Mouse (Mus musculus): ENCODE measurements around the gene Cpeb2. TPM values are rescaled to one million over a fixed set of nuclear protein-coding genes. Genes with fewer than 3 reads are reported as not detected.

Cpeb2 gene
- 4.2 and 8.1 TPM in 2 replicates for polyA plus RNA-seq (2012; rRNA removed)

DNA sequence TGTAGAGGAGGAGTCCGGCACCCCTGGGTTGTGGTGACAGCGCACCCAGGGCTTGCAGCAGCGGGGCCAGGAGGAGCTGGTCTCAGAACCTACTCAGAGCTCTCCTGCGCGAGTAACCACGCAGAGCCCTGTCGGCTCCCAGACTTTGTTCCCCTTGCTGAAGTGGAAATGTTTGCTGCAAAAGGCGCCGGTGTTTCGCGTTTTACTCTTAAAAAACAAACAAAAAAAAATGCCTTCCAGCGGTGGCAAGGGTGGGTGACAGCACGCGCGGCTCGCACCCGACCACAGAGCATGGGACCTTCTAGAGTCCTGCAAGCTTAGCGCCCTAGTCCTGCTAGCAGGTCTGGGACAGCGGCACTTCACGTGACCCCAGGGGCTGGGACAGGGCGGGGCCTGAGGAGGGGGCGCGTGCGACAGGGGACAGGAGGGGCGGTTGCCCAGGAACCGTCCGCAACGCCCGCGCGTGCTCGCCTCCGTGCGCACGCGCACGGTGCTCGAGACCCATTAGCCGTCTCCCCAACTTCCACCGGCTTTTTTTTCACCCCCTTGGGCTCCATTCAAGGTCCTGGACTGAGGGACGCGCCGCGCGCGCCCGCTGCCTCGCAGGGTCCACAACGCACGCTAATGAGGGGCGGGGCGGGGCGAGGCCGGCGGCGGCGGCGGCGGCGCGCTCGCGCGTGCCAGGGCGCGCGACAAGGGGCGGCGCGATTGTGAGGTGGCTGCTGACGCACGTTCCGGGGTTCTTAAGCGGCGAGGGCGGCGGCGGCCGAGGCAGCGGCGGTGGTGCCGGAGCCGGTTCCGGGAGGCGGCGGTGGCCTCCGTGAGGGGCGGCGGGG is at the start of gene Cpeb2:
Gene Cpeb2 (plus strand): TSS at position 691 of the 836 bp plus-strand sequence.
- peak within 1 kb of the TSS; percentile 30; the same call in 1 of the 2 replicates for H3K27ac ChIP-seq (ENCODE audit: control insufficient read depth, insufficient read depth, low read length)
- H3K4me3 ChIP-seq (ENCODE audit: control insufficient read depth, insufficient read depth, low read length) = peak within 1 kb of the TSS; percentile 88
- TF ChIP-seq CTCF (IDR thresholded peaks at IDR 0.05; ENCODE audit: borderline replicate concordance, control insufficient read depth, extremely low read depth, insufficient read depth, low read length, poor library complexity) (no peak), POLR2A (IDR thresholded peaks at IDR 0.05; ENCODE audit: control insufficient read depth, extremely low read depth, insufficient read depth, low read length, poor library complexity) (peak; percentile 98)
- H3K27me3 ChIP-seq (ENCODE audit: control insufficient read depth, insufficient read depth, low read length) = peaks cover 3% of the 10 kb centered on the region; the same call in 1 of the 2 replicates
- peak; percentile 90 for DNase-seq
- H3K4me1 ChIP-seq (replicated peaks; ENCODE audit: control insufficient read depth, insufficient read depth, low read length) = peaks cover 6% of the 10 kb centered on the region; the same call in 1 of the 2 replicates
- no peaks in the 10 kb centered on the region for H3K36me3 ChIP-seq (ENCODE audit: control insufficient read depth, insufficient read depth, low read length)
- WGBS = under 1% methylated on average over 89 of the region's 89 CpGs

DNA sequence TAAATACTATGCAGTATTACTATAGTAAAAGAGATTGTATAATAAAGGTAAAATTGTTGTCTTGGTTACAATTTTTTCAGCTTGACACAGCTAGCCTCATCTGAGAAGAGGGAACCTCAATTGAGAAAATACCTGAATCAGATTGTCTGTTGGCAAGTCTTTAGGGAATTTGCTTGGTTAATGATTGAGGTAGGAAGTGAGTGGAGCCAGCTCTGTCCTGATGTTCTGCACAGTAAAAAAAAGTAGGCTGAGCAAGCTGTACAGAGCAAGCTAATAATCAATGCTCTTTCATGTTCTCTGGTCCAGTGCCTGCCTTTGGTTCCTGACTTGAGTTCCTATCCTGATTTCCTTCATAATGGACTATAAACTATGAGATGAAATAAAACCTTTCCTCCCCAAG is 49.4 kb upstream of the Cpeb2 start:
- DNase-seq = no peak
- no peak overlapping the region for H3K27ac ChIP-seq (ENCODE audit: control insufficient read depth, insufficient read depth, low read length)
- no peaks in the 10 kb centered on the region for H3K36me3 ChIP-seq (ENCODE audit: control insufficient read depth, insufficient read depth, low read length)
- no peak overlapping the region for H3K4me3 ChIP-seq (ENCODE audit: control insufficient read depth, insufficient read depth, low read length)
- H3K4me1 ChIP-seq (replicated peaks; ENCODE audit: control insufficient read depth, insufficient read depth, low read length) = no peaks in the 10 kb centered on the region
- no peak for TF ChIP-seq POLR2A (IDR thresholded peaks at IDR 0.05; ENCODE audit: control insufficient read depth, extremely low read depth, insufficient read depth, low read length, poor library complexity)
- TF ChIP-seq CTCF (IDR thresholded peaks at IDR 0.05; ENCODE audit: borderline replicate concordance, control insufficient read depth, extremely low read depth, insufficient read depth, low read length, poor library complexity) = no peak
- H3K27me3 ChIP-seq (ENCODE audit: control insufficient read depth, insufficient read depth, low read length) = no peaks in the 10 kb centered on the region

DNA sequence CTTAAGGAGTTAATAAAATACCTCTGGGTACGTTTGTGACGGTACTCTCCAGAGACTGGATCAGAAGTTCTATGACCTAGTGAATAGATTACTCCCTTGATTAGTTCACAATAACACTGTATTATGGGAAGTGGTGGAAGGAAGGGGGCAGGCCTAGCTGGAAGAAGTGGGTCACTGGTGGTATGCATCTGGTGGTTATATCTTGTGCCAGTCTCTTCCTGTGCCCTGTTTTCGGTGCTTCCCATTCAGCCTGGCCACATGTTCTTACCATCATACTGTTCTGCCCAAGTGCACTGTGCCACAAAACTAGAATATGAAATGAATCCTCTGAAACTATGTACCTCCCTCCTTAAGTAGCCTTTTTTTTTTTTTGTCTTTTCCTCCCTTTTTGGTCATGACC is 48.1 kb upstream of the Cpeb2 start:
- H3K4me1 ChIP-seq (replicated peaks; ENCODE audit: control insufficient read depth, insufficient read depth, low read length) = no peaks in the 10 kb centered on the region
- no peaks in the 10 kb centered on the region for H3K36me3 ChIP-seq (ENCODE audit: control insufficient read depth, insufficient read depth, low read length)
- no peaks in the 10 kb centered on the region for H3K27me3 ChIP-seq (ENCODE audit: control insufficient read depth, insufficient read depth, low read length)
- TF ChIP-seq CTCF (IDR thresholded peaks at IDR 0.05; ENCODE audit: borderline replicate concordance, control insufficient read depth, extremely low read depth, insufficient read depth, low read length, poor library complexity) (no peak), POLR2A (IDR thresholded peaks at IDR 0.05; ENCODE audit: control insufficient read depth, extremely low read depth, insufficient read depth, low read length, poor library complexity) (no peak)
- H3K4me3 ChIP-seq (ENCODE audit: control insufficient read depth, insufficient read depth, low read length) = no peak overlapping the region
- no peak for DNase-seq
- no peak overlapping the region for H3K27ac ChIP-seq (ENCODE audit: control insufficient read depth, insufficient read depth, low read length)
- 51% methylated on average over 3 of the region's 3 CpGs for WGBS

DNA sequence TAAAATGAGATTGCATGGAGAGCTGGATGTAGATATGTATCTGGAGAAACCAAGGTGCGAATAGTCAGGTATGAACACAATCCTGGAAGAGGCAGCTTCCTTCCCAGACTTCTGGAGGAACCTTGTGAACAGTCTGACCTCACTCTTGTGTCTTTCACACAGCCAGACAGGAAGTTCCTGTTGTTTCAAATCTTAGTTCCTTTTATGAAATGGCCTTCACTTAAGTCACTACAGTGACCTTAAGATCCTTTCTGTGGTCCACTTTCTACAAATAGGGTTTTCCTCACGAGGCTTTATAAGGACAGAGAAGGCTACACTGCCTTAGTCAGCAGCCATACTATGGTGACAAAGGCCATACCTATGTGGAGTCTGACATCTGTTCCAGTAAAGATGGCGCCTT is 47.5 kb upstream of the Cpeb2 start:
- Histone ChIP-seq H3K27ac (ENCODE audit: control insufficient read depth, insufficient read depth, low read length) (no peak overlapping the region), H3K36me3 (ENCODE audit: control insufficient read depth, insufficient read depth, low read length) (no peaks in the 10 kb centered on the region), H3K4me3 (ENCODE audit: control insufficient read depth, insufficient read depth, low read length) (no peak overlapping the region), H3K4me1 (replicated peaks; ENCODE audit: control insufficient read depth, insufficient read depth, low read length) (no peaks in the 10 kb centered on the region), H3K27me3 (ENCODE audit: control insufficient read depth, insufficient read depth, low read length) (no peaks in the 10 kb centered on the region)
- no peak for DNase-seq
- 74% methylated on average over 3 of the region's 3 CpGs for WGBS
- TF ChIP-seq CTCF (IDR thresholded peaks at IDR 0.05; ENCODE audit: borderline replicate concordance, control insufficient read depth, extremely low read depth, insufficient read depth, low read length, poor library complexity) (no peak), POLR2A (IDR thresholded peaks at IDR 0.05; ENCODE audit: control insufficient read depth, extremely low read depth, insufficient read depth, low read length, poor library complexity) (no peak)

DNA sequence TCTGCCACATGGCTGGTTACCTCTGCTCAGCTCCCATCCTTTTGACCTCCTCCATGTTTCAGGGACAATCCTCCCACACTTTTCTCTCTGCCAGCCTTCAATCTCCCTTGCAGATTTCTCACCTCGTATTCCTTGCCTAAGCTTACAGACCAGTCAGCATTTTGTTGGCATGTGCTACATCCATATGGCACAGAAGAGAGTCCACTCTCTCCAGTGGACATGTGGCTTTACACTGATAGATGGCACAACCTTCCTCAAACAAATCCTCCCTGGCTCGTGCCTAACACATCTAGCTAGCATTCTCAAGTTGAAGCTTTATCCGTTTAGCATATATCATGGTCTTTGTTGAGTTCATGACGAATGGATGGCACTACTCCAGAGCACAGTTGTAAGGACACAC is 32.3 kb upstream of the Cpeb2 start:
- no peak overlapping the region for H3K4me3 ChIP-seq (ENCODE audit: control insufficient read depth, insufficient read depth, low read length)
- TF ChIP-seq POLR2A (IDR thresholded peaks at IDR 0.05; ENCODE audit: control insufficient read depth, extremely low read depth, insufficient read depth, low read length, poor library complexity) (no peak), CTCF (IDR thresholded peaks at IDR 0.05; ENCODE audit: borderline replicate concordance, control insufficient read depth, extremely low read depth, insufficient read depth, low read length, poor library complexity) (no peak)
- no peaks in the 10 kb centered on the region for H3K4me1 ChIP-seq (replicated peaks; ENCODE audit: control insufficient read depth, insufficient read depth, low read length)
- 91% methylated on average over 4 of the region's 4 CpGs for WGBS
- DNase-seq = no peak
- H3K27ac ChIP-seq (ENCODE audit: control insufficient read depth, insufficient read depth, low read length) = no peak overlapping the region
- no peaks in the 10 kb centered on the region for H3K36me3 ChIP-seq (ENCODE audit: control insufficient read depth, insufficient read depth, low read length)
- H3K27me3 ChIP-seq (ENCODE audit: control insufficient read depth, insufficient read depth, low read length) = no peaks in the 10 kb centered on the region

DNA sequence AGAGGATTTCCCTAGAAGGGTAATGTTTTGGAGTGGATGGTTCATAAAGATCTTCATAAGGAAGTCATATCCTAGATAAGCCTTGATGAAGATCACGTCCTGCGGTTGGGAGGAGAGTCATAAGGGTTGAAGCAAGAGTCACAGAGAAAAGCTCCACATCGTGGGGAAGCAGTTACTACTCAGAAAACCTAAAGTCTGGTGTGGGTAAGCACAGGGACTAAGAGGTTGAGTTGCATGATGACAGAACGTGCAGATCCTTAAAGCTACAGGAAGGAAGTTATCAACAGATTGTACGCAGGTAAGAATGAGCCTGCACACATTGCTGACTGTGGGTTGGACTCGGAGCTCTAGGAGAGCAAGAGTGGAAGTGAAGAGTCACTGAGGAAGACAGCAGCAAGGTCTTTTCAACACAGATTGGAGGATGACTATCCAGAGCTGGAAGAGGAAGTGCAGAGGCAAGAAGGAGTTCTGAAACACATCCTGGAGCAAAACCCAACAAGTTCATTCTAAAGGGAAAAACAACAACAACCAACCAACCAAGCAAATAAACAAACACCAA is 26.4 kb upstream of the Cpeb2 start:
- TF ChIP-seq POLR2A (IDR thresholded peaks at IDR 0.05; ENCODE audit: control insufficient read depth, extremely low read depth, insufficient read depth, low read length, poor library complexity) (no peak), CTCF (IDR thresholded peaks at IDR 0.05; ENCODE audit: borderline replicate concordance, control insufficient read depth, extremely low read depth, insufficient read depth, low read length, poor library complexity) (no peak)
- Histone ChIP-seq H3K4me1 (replicated peaks; ENCODE audit: control insufficient read depth, insufficient read depth, low read length) (no peaks in the 10 kb centered on the region; the same call in 1 of the 2 replicates), H3K4me3 (ENCODE audit: control insufficient read depth, insufficient read depth, low read length) (no peak overlapping the region), H3K27me3 (ENCODE audit: control insufficient read depth, insufficient read depth, low read length) (no peaks in the 10 kb centered on the region), H3K27ac (ENCODE audit: control insufficient read depth, insufficient read depth, low read length) (no peak overlapping the region), H3K36me3 (ENCODE audit: control insufficient read depth, insufficient read depth, low read length) (no peaks in the 10 kb centered on the region)
- DNase-seq = no peak
- WGBS = 28% methylated on average over 6 of the region's 6 CpGs

All from thymus, adult 2 months (tissue).